Mouse (Mus musculus) yolk sac, embryonic 10.5 days (tissue): Measurements from ENCODE around the gene Tmod2.
"Not testable (repeated sequence)": the region's sequence is repeated elsewhere in the genome, so short reads cannot be mapped to it uniquely, and the experiment has no call there.

Experiments
- DNase-seq: peaks from one replicate; pipeline ENCODE4 v3.0.0-alpha.2; 2017; ENCODE audit warnings: low spot score

Tmod2 gene

DNA sequence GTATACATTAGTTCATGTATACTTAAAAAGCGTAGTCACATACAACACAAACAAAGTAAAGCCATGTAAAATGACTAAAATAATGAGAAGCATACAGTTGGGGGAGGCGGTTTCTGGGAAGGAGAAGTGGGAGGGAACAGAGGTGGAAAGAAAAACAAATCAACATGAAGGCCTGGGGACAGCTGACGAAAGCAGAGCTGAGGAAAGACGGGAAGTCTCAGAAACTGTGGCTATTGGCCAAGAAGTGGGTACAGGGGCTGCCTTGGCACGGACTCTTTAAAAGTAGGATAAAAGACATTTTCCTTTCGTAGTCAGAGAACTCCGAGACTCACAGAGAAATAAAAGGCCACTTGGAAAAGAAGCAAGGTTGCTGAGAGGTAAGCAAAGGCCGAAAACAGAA, 62.1 kb downstream of the Tmod2 start:
- no peak for DNase-seq

DNA sequence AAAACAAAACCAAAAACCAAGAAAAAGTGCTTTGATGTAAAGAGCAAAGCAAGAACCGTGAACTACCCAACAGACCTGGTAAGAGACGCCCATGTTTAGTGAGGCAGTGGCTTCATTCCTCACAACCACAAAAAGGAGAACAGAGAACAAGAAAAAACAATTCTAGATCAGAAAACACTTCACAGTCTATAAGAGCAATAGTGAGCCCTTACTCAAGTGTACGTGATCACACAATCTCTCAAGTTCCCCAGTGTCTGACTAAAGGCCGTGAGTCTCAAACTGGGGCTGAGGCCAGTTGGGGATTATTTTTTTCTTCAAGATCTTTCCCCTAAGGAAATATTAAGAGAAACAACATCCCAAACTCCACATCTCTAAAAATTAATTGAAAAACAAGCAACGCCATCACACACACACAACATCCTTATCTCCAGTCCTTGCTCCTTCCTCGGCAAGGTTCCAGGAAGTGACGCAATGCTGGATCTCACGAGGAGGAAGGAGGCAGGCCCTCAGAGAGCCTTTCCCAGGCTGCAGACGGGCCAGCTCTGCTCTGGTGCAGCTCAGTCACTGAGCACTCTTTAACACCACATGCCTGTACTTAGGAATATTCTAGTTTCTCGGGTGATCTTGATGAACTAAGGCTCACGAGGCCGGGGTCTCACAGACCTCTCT, 64.1 kb downstream of the Tmod2 start:
- peak; percentile 38 for DNase-seq

DNA sequence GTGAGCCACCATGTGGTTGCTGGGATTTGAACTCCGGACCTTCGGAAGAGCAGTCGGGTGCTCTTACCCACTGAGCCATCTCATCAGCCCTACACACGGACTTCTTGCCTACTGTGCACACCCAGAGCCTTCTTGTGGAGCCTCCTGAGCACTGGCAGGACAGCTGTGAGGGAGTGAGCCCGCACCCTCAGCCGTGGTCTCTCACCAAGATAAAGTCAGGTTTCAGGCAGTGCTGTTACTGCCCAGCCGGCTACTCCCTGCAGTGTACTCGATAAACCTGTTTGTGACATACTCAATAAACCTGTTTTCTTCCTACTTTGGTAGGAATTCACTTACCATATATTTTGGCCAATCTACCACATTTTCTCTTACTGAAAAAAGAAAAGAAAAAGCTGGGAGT, 65.6 kb downstream of the Tmod2 start:
- no peak for DNase-seq

DNA sequence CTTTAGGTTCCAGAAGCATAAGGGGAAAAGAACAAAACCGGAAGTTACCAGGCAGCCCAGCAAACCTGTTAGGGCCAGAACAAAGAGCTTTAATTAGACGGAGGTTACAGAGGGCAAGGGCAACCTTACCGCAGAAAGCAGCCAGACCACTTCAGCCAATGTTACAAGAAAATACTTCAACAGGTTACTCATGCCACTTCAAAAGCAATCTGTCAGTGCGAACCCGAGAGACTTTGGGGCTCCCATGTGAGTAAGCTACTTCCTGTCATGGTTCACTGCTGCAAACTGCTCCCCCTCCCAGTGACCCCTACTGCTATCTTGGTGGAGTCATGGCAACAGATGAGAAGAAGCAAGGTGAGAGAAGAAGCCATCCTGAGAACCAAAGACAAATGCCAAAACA, 69.6 kb downstream of the Tmod2 start:
- DNase-seq: no peak

DNA sequence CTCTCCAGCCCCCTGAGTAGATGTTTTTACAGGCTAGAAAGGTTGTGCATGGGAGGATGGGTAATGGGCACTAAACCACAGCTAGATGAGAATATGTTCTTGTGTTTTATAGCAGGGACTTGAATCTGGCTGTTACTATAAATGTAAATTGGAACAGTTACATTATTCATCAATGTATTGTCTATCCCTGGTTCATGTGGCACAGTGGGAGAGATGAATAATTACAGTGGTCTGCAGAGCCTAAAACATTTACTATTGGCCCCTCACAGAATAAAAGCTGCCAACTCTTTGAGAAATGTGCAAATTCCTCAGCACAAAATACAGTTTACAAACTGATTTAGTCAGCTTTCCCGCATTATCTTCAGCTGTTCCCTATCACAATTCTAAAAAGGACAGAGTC, 74.7 kb downstream of the Tmod2 start:
- no peak for DNase-seq

DNA sequence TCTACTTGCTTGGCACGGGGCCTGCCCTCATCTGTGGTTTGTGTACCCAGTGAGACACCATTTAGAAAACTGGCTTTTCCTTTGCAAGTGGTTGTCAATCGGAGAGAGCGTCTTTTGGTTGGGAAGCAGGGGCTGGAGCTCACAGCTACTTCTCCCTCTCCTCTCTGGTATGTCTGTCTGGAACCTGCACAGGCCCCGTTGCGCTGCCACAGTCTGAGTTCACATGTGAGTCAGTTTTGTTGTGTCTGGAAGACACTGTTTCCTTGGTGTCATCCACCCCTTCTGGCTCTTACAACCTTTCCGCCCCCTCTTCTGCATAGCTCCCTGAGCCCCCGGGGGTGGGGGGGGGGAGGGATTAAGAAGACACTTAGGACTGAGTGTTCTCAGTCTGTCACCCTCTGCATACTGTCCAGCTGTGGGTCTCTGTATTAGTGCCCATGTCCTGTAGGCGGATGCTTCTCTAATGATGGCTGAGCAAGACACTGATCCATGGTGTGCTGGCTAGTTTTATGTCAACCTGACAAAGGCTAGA, 76.6 kb downstream of the Tmod2 start:
- no peak for DNase-seq

DNA sequence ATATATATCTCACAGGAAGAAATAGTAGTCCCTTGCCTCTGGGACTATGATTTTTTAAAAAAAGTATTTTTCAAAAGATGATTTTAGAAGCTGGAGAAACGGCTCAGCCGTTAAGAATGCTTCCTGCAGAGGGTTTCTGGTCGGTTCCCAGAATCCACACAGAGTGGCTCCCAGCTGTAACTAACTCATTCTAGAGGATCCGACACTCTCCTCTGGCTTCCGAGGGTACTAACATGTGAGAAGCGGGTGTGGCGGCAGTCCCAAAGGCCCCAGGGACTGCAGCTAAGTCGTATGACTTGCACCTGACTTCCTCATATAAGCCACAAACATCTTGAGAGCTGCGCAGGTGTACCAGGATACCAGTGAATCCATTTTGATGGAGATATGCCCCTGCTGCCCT, 78.1 kb downstream of the Tmod2 start:
- not testable (repeated sequence) for DNase-seq

DNA sequence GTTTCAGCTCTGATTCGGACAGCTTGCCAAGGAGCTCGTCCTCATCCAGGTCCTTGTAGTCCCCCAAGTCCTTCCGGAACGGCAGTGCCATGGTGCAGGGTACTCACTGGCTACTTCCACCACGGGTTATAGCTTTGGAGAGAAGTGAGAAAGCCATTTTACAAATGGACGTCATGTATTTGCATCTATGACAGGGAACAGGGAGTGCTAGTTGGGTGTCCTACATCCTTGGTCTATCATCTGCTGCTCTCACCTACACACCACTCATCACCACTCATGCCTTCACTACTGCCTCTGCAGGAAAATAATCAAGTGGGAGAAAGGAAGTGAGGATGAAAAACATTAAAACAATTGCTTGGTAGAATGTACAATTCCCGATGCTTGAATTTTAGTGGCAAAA, 78.7 kb downstream of the Tmod2 start:
- no peak for DNase-seq

DNA sequence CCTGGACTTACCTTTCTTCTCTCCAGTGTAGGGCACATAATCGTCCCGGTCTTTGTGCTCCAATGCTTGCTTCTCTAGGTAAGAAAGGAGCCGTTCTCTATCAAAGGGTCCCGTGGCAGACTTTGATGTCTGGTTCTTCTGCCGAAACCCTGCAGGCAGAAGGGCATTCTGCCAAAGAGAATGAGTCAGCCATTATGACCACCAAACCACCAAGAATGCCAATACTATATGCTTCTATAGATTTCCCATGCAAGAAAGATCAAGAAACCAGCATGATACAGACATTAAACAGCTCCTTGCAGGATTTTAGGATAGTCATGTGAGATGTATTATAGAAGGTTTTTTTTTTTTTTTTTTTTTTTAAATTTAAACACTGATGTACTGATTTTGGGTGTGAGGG, 81.8 kb downstream of the Tmod2 start:
- no peak for DNase-seq

DNA sequence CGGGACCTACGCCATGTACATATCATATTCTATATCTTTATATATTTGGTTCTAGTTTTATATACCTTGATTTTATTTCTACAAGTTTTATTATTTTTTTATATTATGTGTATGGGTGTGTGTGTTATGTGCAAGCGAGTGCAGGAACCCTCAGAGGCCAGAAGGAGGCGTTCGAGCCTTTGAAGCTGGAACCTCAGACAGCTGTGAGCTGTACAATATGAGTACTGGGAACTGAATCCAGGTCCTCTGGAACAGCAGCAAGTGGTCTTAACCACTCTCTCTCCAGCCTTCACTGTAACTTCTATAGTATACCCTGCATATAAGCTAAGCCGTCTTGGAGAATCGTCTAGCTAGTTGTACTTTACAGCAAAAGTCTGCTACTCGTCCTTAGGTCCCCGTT, 83.0 kb downstream of the Tmod2 start:
- DNase-seq: no peak

DNA sequence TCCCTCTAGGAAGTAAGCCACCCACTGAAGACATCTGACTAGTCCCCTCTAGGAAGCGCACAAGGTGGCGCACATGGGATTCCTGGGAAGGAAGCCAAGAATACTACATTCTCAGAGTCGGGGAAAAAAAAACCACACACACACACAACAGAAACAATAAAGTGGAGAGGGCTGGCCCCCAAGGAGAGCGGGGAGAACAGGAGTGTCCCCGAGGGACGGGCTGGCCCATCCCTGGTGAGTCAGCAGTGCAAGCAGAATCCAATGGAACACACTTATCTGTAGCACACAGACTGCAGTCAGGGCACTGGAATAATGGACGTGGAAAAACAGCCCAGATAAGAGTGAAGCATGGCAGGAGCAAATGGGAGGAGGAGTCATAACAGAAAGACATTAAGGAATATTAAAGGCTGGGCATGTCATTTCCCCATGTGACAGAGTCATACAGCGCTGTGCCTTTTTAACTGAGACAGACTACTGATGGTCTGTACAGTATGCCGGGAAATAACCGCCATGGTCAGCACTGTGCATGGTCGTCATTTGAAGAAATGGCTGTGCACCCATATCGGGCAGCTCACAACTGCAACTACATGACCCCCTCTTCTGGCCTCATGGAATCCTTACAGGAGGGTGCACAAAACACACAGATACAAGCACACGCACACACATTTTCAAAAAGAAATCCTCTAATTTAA, 83.6 kb downstream of the Tmod2 start:
- no peak for DNase-seq

DNA sequence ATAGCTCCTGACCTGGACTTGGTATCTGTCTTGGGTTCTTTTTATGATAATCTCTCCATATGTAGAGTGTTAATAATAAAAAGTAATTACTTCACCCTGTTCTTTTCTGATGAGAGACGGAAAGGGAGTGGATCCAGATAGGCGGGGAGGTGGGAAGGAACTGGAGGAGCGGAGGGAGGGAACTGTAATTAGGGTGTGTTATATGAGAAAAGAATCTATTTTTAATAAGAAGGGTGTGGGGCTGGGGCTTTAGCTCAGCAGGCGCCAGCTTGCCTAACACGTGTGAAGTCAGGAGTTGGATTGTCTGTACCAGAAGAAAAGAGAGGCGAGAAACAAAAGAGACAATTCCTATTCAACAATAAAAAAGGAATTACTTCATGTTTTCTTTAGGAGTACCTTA, 87.5 kb downstream of the Tmod2 start:
- DNase-seq: no peak

DNA sequence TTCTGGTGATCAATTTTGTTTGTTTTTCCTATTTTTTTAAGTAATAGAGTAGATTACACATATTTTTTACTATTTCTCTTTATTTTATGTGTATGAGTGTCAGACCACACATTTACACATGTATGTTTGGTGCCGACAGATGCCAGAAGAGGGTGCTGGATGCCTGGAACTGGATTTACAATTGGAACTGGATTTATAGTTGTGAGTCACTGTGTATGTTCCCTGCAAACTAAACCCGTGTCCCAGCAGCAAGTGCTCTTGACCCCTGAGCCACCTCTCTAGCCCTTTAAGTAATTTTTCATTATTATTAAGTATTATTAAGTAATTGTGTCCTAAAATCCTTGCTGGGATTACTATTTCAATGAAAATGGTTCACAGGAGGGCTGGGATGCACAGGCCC, 88.9 kb downstream of the Tmod2 start:
- no peak for DNase-seq

DNA sequence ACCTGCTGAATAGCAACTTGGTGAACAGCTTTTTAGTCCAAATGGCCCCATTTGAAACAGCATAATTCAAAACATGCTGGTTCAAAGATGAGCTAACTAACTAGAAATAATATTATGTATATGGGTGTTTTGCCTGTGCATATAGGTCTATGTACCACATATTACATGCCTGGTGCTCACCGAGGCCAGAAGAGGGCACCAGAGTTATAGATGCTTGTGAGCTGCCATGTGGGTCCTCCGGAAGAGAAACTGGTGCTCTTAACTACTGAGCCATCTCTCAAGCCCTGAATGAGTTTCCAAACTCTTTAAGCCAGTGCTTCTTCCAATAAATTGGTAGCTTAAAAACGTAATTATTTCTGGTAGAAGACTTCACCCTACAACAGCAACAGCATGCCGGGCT, 89.3 kb downstream of the Tmod2 start:
- peak; percentile 19 for DNase-seq

DNA sequence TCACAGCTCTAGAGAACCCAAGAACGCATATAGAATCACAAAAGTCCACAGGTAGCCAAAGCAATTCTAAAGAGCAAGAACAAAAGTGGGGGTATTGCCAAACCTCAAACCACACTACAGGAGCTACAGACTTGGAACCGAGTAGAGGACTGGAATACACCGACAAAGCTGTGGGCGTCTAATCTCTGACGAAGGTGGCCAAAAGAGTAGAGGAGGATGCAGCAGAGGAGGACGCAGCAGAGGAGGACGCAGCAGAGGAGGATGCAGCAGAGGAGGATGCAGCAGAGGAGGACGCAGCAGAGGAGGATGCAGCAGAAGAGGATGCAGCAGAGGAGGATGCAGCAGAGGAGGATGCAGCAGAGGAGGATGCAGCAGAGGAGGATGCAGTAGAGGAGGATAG, 90.2 kb downstream of the Tmod2 start:
- no peak for DNase-seq

DNA sequence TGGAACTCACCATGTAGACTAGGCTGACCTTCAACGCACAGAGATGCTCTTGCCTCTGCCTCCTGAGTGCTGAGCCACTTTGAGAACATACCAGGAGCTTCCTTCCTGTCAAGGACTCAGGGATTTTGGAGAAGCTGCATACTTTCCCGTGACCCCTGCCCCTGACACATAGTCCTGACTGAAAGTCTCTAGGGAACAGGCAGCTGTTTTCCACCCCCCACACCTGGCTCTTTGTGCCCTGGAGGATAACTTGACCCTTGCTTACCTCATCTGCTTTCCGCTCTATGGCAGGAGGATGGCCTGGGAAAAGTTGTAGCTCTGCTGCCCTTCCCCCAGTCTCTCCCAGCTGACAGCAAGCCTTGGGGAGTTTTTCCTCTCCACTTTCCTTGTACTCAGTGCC, 93.4 kb downstream of the Tmod2 start:
- DNase-seq: no peak
